In the genomic region with DNA sequence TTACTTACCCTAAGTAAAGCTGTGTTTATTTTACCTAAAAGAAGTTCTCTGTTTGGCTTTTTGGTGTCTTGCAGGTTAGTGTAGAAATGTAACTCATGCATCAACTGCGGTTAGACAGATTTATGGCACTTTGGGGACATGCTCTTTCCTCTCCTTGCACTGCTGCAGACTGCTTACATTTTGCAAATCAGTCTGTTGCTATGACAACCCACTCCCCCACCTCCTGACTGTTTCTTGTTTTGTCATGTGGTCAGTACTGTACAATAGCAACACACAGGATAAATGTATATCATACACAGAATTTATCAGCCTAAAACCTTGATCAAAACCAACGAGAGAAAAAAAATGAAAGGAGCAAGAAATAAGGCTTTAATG, we compare ENCODE assay signal across 10 mouse cellular contexts.
A peak's percentile ranks its signal among the peaks of the same experiment; 100 is the strongest.
DNase-seq lines count a peak whose midpoint lies in the region; ATAC-seq lines count a peak whose summit lies in the region.
"Had no signal": no experiment of that assay in that cellular context is flagged by ENCODE, and none has a peak within 500 bp of the region (broad histone marks: within the 10 kb centered on the region; RNA-seq: fewer than 3 reads in every experiment).

No protein-coding gene starts in this region.

- no peaks in the 10 kb centered on the region for H3K9me3 ChIP-seq in hindbrain, embryonic 14.5 days (ENCODE audit: control insufficient read depth, low read length)
- H3K9me3 ChIP-seq: embryonic facial prominence, embryonic 15.5 days; limb, embryonic 15.5 days had no signal

- H3K4me2 ChIP-seq in hindbrain, embryonic 14.5 days (replicated peaks): no peak overlapping the region
- H3K4me2 ChIP-seq: embryonic facial prominence, embryonic 15.5 days; limb, embryonic 15.5 days had no signal

- H3K4me1 ChIP-seq in hindbrain, embryonic 14.5 days (replicated peaks; ENCODE audit: control insufficient read depth, insufficient read depth, low read length): peaks cover 66% of the 10 kb centered on the region
- H3K4me1 ChIP-seq: embryonic facial prominence, embryonic 15.5 days had no signal

- H3K4me3 ChIP-seq in hindbrain, embryonic 14.5 days (replicated peaks; ENCODE audit: low read length): no peak overlapping the region
- H3K4me3 ChIP-seq: embryonic facial prominence, embryonic 15.5 days; limb, embryonic 15.5 days had no signal

- ATAC-seq in hindbrain, embryonic 14.5 days (ENCODE audit: low FRiP score): peak; percentile 82

- H3K9ac ChIP-seq in hindbrain, embryonic 14.5 days: no peak overlapping the region
- H3K9ac ChIP-seq: embryonic facial prominence, embryonic 15.5 days; limb, embryonic 15.5 days had no signal

- intact Hi-C loops in gastrocnemius, postnatal 36 days (cut with DNase I): no loop called here

- H3K27me3 ChIP-seq in hindbrain, embryonic 14.5 days (ENCODE audit: control insufficient read depth, insufficient read depth, low read length): no peaks in the 10 kb centered on the region
- H3K27me3 ChIP-seq: embryonic facial prominence, embryonic 15.5 days had no signal

- 16% methylated on average over 2 of the region's 2 CpGs for WGBS in hindbrain, embryonic 14.5 days

- peak; percentile 89 for DNase-seq in MN1 (ENCODE audit: low spot score)
- peak; percentile 91 for DNase-seq in embryo, embryonic 10.5 days (ENCODE audit: low spot score)
- peak; percentile 75 for DNase-seq in hindbrain, embryonic 14.5 days (ENCODE audit: low spot score)
- peak; percentile 97 for DNase-seq in mesoderm, embryonic 11.5 days (ENCODE audit: low read depth, low spot score)
- DNase-seq in right cerebral cortex, adult 2 months (ENCODE audit: low spot score in 2 of 2): no peak
- no peak for DNase-seq in layer of hippocampus, postnatal 14 days (ENCODE audit: low spot score in 2 of 2)
- DNase-seq in cerebellum, adult 9-10 months: no peak
- DNase-seq in gastrocnemius, postnatal 36 days: no peak

- H3K27ac ChIP-seq in hindbrain, embryonic 14.5 days: peak overlapping the region; percentile 84
- H3K27ac ChIP-seq: embryonic facial prominence, embryonic 15.5 days; limb, embryonic 15.5 days had no signal

- H3K36me3 ChIP-seq in hindbrain, embryonic 14.5 days (replicated peaks; ENCODE audit: control insufficient read depth, insufficient read depth): peaks cover 5% of the 10 kb centered on the region; the same call in 1 of the 2 replicates
- H3K36me3 ChIP-seq: embryonic facial prominence, embryonic 15.5 days; limb, embryonic 15.5 days had no signal

Comparison
In these comparisons a context has a peak if more than half of its experiments do, and no peak if none do; other contexts are left out.
1. DNase-seq: peak in MN1 (single experiment), embryo, embryonic 10.5 days (single experiment), hindbrain, embryonic 14.5 days (single experiment) and mesoderm, embryonic 11.5 days (single experiment); none in right cerebral cortex, adult 2 months (0 of 2), layer of hippocampus, postnatal 14 days (0 of 2), cerebellum, adult 9-10 months (single experiment) and gastrocnemius, postnatal 36 days (0 of 2).